Mouse (Mus musculus): ENCODE measurements around the gene Chd5.

DNA sequence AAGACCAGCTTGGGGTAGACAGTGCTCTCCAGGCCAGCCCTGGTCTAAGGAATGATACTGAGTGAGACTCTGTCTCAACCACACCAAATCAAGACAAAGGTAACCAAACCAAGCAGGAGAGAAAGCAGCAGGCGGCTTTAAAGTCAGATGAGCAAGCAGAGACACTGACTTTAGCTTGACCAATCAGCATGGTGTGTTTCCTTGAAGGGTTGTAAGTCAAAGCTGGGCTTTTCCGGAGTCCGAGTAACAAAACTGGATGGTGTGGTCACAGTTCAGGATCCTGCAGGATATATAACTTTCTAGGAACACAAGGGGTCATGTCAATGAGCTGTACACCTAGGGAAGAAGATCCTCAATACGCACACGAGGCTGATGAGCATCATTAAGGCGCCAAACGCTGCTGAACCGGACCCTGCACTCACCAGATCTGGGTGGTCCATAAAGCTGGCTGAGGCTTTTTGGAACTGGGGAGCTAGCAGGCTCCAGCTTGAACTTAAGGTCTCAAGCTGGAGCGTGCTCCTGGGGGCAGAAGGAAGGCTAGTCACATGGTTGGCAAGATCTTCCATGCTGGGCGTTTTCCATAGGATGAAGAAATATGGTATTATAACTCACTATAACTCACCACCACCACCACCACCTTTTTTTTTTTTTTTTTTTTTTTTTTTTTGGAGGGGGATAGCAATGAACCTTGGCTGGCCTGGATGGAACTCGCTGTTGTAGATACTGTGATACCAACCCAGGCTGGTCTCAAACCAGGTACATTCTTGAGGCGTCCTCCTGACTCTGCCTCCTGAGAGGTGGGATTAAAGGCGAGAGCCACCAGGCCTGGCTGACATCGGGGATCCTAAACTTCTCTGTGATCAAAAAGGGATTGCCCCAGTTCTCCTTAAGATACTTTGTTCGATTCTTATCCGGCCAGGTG lies 13.5 kb upstream of the Chd5 start:
- TF ChIP-seq POLR2A (IDR thresholded peaks at IDR 0.05; ENCODE audit: borderline replicate concordance, extremely low read depth, low read depth, low read length) (no peak), CTCF (IDR thresholded peaks at IDR 0.05; ENCODE audit: insufficient read depth, low read length) (no peak)

Data from lung, adult 2 months (tissue).